Mouse (Mus musculus) cerebellum, postnatal 4 days (tissue): ENCODE data around the gene Als2cl.

Experiments used
- DNase-seq, 2 experiments: peaks; one replicate each; pipeline ENCODE4 v3.0.0; 2022; ENCODE audit warnings: low spot score in 2 of 2, mixed read lengths in 1 of 2

Gene Als2cl

GRCm38 (mm10) chr9:110879191-110879920 lies at the start of gene Als2cl:
Gene Als2cl, plus strand, starts transcription at chr9:110879870.
- peak in 1 of 2 experiments; percentile 50 for DNase-seq

- no peak for DNase-seq
Measured at GRCm38 (mm10) chr9:110833021-110833420, 46.6 kb upstream of the Als2cl start.

- no peak for DNase-seq
Measured at GRCm38 (mm10) chr9:110834411-110834810, 45.3 kb upstream of the Als2cl start, which contains the start of gene Prss45. Gene Prss45, plus strand, starts transcription at chr9:110834588.

- no peak for DNase-seq
Measured at GRCm38 (mm10) chr9:110834961-110835360, 44.7 kb upstream of the Als2cl start.

- DNase-seq: no peak
Measured at GRCm38 (mm10) chr9:110836112-110836511, 43.6 kb upstream of the Als2cl start.

GRCm38 (mm10) chr9:110840905-110841304 lies 38.8 kb upstream of the Als2cl start:
- DNase-seq: no peak

GRCm38 (mm10) chr9:110841438-110841837 lies 38.2 kb upstream of the Als2cl start:
- DNase-seq: no peak

GRCm38 (mm10) chr9:110844206-110844605 lies 35.5 kb upstream of the Als2cl start, which contains the start of gene Prss46:
Gene Prss46, plus strand, starts transcription at chr9:110844506.
- DNase-seq: no peak

GRCm38 (mm10) chr9:110849162-110849561 lies 30.5 kb upstream of the Als2cl start:
- DNase-seq: no peak

GRCm38 (mm10) chr9:110855903-110856302 lies 23.8 kb upstream of the Als2cl start:
- DNase-seq: no peak

- DNase-seq: no peak
Measured at GRCm38 (mm10) chr9:110856920-110857319, 22.8 kb upstream of the Als2cl start.

- DNase-seq: no peak
Measured at GRCm38 (mm10) chr9:110857781-110858472, 21.7 kb upstream of the Als2cl start, which contains the start of gene Prss50. Gene Prss50, plus strand, starts transcription at chr9:110857967.

GRCm38 (mm10) chr9:110858523-110858922 lies 21.1 kb upstream of the Als2cl start:
- DNase-seq: no peak

- DNase-seq: no peak
Measured at GRCm38 (mm10) chr9:110858967-110859596, 20.6 kb upstream of the Als2cl start.

GRCm38 (mm10) chr9:110871030-110871429 lies 8.6 kb upstream of the Als2cl start:
- peak in 1 of 2 experiments; percentile 66 for DNase-seq

- DNase-seq: peak; percentile 67 to 79
Measured at GRCm38 (mm10) chr9:110873681-110874659, 5.7 kb upstream of the Als2cl start.

- DNase-seq: no peak
Measured at GRCm38 (mm10) chr9:110874660-110875191, 4.9 kb upstream of the Als2cl start.

- no peak for DNase-seq
Measured at GRCm38 (mm10) chr9:110875288-110875695, 4.4 kb upstream of the Als2cl start.

GRCm38 (mm10) chr9:110877353-110877752 lies 2.3 kb upstream of the Als2cl start:
- DNase-seq: no peak

- peak in 1 of 2 experiments; percentile 74 for DNase-seq
Measured at GRCm38 (mm10) chr9:110877888-110878287, 1.8 kb upstream of the Als2cl start.
